Mouse (Mus musculus) common myeloid progenitor, adult 5-6 weeks (primary cell): ENCODE data around the gene Hsp90ab1. TPM values are rescaled to one million over a fixed set of nuclear protein-coding genes. Genes with fewer than 3 reads are reported as not detected.

Source experiments
- ATAC-seq: replicated peaks from 2 replicates; pipeline ENCODE4 v1.8.0; 2016; ENCODE audit warnings: low read depth, mild to moderate bottlenecking, moderate TSS enrichment, inconsistent platforms; ENCODE audit not compliant: poor library complexity, severe bottlenecking
- total RNA-seq: library from RNA; stranded (forward); fragments of 200-1000, 187-1606 nt; gene quantifications from 2 replicates; pipeline ENCODE4 v1.2.3, GENCODE M21; 2017

Hsp90ab1 gene
- total RNA-seq, 1 experiment from 2014 or later: 3,169 TPM

GRCm38 (mm10) chr17:45546941-45547340 lies 26.1 kb downstream of the Hsp90ab1 start:
- ATAC-seq: no peak

GRCm38 (mm10) chr17:45545278-45545961 lies 27.7 kb downstream of the Hsp90ab1 start:
- ATAC-seq: peak; percentile 33

GRCm38 (mm10) chr17:45544873-45545277 lies 28.2 kb downstream of the Hsp90ab1 start:
- ATAC-seq: no peak

GRCm38 (mm10) chr17:45544001-45544872 lies 28.8 kb downstream of the Hsp90ab1 start:
- no peak for ATAC-seq

GRCm38 (mm10) chr17:45543115-45543514 lies 30.0 kb downstream of the Hsp90ab1 start:
- no peak for ATAC-seq

GRCm38 (mm10) chr17:45542705-45543104 lies 30.4 kb downstream of the Hsp90ab1 start:
- ATAC-seq: no peak

GRCm38 (mm10) chr17:45542129-45542528 lies 30.9 kb downstream of the Hsp90ab1 start:
- no peak for ATAC-seq

GRCm38 (mm10) chr17:45539664-45540063 lies 33.4 kb downstream of the Hsp90ab1 start:
- ATAC-seq: no peak

GRCm38 (mm10) chr17:45538394-45538793 lies 34.7 kb downstream of the Hsp90ab1 start:
- ATAC-seq: no peak

GRCm38 (mm10) chr17:45536264-45536663 lies 36.8 kb downstream of the Hsp90ab1 start:
- ATAC-seq: peak; percentile 54; the same call in 1 of the 2 replicates

- ATAC-seq: no peak
Observed at GRCm38 (mm10) chr17:45532896-45533295, 40.2 kb downstream of the Hsp90ab1 start.

GRCm38 (mm10) chr17:45530346-45530782 lies 42.7 kb downstream of the Hsp90ab1 start:
- ATAC-seq: no peak

- ATAC-seq: no peak
Observed at GRCm38 (mm10) chr17:45526571-45526970, 46.5 kb downstream of the Hsp90ab1 start.

GRCm38 (mm10) chr17:45524961-45525360 lies 48.1 kb downstream of the Hsp90ab1 start:
- ATAC-seq: no peak

GRCm38 (mm10) chr17:45523263-45523662 lies 49.8 kb downstream of the Hsp90ab1 start, which contains the start of gene Tcte1:
Gene Tcte1, plus strand, starts transcription at chr17:45523434.
- no peak for ATAC-seq

- no peak for ATAC-seq
Observed at GRCm38 (mm10) chr17:45520136-45520535, 52.9 kb downstream of the Hsp90ab1 start.

GRCm38 (mm10) chr17:45518766-45519475 lies 54.1 kb downstream of the Hsp90ab1 start:
- ATAC-seq: no peak
